ENCODE assay signal across 9 mouse cellular contexts in the genomic region with DNA sequence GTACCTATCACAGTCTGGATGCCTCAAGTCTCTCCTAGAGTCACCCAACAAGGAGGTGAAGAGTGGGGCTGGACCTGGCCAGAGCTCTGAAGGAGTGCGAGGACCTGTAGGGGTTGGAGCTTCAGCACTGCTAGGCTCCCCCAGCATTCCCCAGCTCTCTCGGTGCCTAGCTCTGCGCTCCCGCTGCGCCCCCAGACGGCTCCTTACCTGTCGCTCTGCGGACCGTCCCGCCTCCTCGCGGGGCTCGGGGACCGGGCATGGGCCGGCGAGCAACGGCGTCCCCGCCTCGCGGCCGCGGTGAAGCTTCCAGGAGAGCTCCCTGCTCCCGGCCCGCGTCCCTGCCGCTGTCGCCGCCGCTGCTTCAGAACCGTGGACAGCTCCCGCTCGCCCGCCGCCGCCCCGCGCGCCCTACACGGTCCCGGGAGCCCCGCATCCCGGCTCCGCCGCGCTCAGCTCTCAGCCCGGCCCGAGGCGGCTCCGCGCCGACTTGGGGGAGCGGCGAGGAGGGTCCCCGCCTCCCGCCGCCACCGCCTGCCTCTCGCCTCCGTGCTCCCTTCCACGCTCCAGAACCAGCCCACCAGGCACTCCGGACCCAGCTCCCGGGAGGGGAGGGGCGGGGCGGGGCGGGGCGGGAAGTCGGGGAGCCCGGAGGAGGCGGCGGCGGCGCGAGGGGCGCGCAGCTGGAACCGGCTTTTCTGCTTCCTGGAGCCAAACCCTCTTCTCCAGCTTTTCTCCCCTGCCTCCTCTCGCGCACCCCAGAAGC. TPM values are rescaled to one million over a fixed set of nuclear protein-coding genes. Genes with fewer than 3 reads are reported as not detected.
DNase-seq lines count a peak whose midpoint lies in the region; ATAC-seq and TF ChIP-seq lines count a peak whose summit lies in the region.
"Had no signal": no experiment of that assay in that cellular context is flagged by ENCODE, and none has a peak within 500 bp of the region (broad histone marks: within the 10 kb centered on the region; RNA-seq: fewer than 3 reads in every experiment).

A gene (minus strand): TSS at position 513 of the 763 bp plus-strand sequence.

- H3K4me1 ChIP-seq in embryonic facial prominence, embryonic 10.5 days, result peaks cover 11% of the 10 kb centered on the region
- H3K4me1 ChIP-seq in heart, embryonic 10.5 days, result peaks cover 10% of the 10 kb centered on the region
- no peaks in the 10 kb centered on the region for H3K4me1 ChIP-seq in liver, embryonic 14.5 days (replicated peaks; ENCODE audit: control insufficient read depth in 2 of 2, insufficient read depth in 2 of 2, low read length in 1 of 2)
- H3K4me1 ChIP-seq in neural tube, embryonic 11.5 days (ENCODE audit: control insufficient read depth, insufficient read depth, low read length), result no peaks in the 10 kb centered on the region
- H3K4me1 ChIP-seq in testis, adult 2 months (ENCODE audit: control insufficient read depth, insufficient read depth, low read length), result peaks cover 11% of the 10 kb centered on the region

- TF ChIP-seq EP300 in liver, embryonic 14.5 days (IDR thresholded peaks at IDR 0.05; ENCODE audit: low read depth), result no peak

- TF ChIP-seq POLR2A in testis, adult 2 months (IDR thresholded peaks at IDR 0.05; ENCODE audit: control insufficient read depth, low read depth, low read length), result 0 out of 2 replicates have a peak, but pooled peaks have one; percentile 26

- H3K4me2 ChIP-seq in liver, embryonic 14.5 days (ENCODE audit: low read depth), result peak within 1 kb of the TSS; percentile 58
- peak within 1 kb of the TSS; percentile 82 for H3K4me2 ChIP-seq in neural tube, embryonic 11.5 days (ENCODE audit: low read depth)

- no peaks in the 10 kb centered on the region for H3K36me3 ChIP-seq in embryonic facial prominence, embryonic 10.5 days (replicated peaks)
- H3K36me3 ChIP-seq in heart, embryonic 10.5 days, result no peaks in the 10 kb centered on the region
- no peaks in the 10 kb centered on the region for H3K36me3 ChIP-seq in liver, embryonic 14.5 days (replicated peaks; ENCODE audit: control insufficient read depth, insufficient read depth, low read depth)
- H3K36me3 ChIP-seq in neural tube, embryonic 11.5 days (ENCODE audit: control insufficient read depth, insufficient read depth, low read length), result no peaks in the 10 kb centered on the region
- no peaks in the 10 kb centered on the region for H3K36me3 ChIP-seq in testis, adult 2 months (ENCODE audit: control insufficient read depth, insufficient read depth, low read length)

- no peaks in the 10 kb centered on the region for H3K9me3 ChIP-seq in embryonic facial prominence, embryonic 10.5 days
- H3K9me3 ChIP-seq in heart, embryonic 10.5 days, result no peaks in the 10 kb centered on the region
- H3K9me3 ChIP-seq in liver, embryonic 14.5 days (ENCODE audit: control insufficient read depth, low read length), result no peaks in the 10 kb centered on the region
- H3K9me3 ChIP-seq in neural tube, embryonic 11.5 days (ENCODE audit: control insufficient read depth, low read length), result no peaks in the 10 kb centered on the region

- ATAC-seq in liver, embryonic 14.5 days (ENCODE audit: insufficient read depth), result peak; percentile 41; the same call in 1 of the 2 replicates
- peak; percentile 35; the same call in 1 of the 2 replicates for ATAC-seq in neural tube, embryonic 11.5 days (ENCODE audit: insufficient read depth, low FRiP score, low TSS enrichment)

- peak; percentile 47 to 69 for DNase-seq in heart, adult 18-20 months
- no peak for DNase-seq in heart, adult 11 months
- DNase-seq in embryonic facial prominence, embryonic 10.5 days (ENCODE audit: low spot score), result peak; percentile 89
- peak; percentile 80 for DNase-seq in heart, embryonic 10.5 days (ENCODE audit: low spot score)
- peak; percentile 61 for DNase-seq in kidney, adult 9 months
- DNase-seq in liver, embryonic 14.5 days (ENCODE audit: low read depth in 3 of 3, low spot score in 3 of 3), result peak in 2 of 3 experiments; percentile 14 to 26
- DNase-seq in neural tube, embryonic 11.5 days (ENCODE audit: low spot score), result peak; percentile 80

- TF ChIP-seq CTCF in liver, embryonic 14.5 days (IDR thresholded peaks at IDR 0.05; ENCODE audit: low read depth), result no peak
- no peak for TF ChIP-seq CTCF in testis, adult 2 months (IDR thresholded peaks at IDR 0.05; ENCODE audit: control insufficient read depth, insufficient read depth, insufficient replicate concordance, low read depth, low read length)

- no peak within 1 kb of the TSS for H3K9ac ChIP-seq in liver, embryonic 14.5 days (replicated peaks)
- H3K9ac ChIP-seq in neural tube, embryonic 11.5 days (ENCODE audit: low read length), result peak within 1 kb of the TSS; percentile 44

- no peak within 1 kb of the TSS for H3K27ac ChIP-seq in embryonic facial prominence, embryonic 10.5 days (replicated peaks)
- 0 out of 2 replicates have a peak within 1 kb of the TSS, but pooled peaks have one; percentile 3 for H3K27ac ChIP-seq in heart, embryonic 10.5 days
- no peak within 1 kb of the TSS for H3K27ac ChIP-seq in liver, embryonic 14.5 days
- no peak within 1 kb of the TSS for H3K27ac ChIP-seq in neural tube, embryonic 11.5 days (ENCODE audit: low read depth, low read length)
- H3K27ac ChIP-seq in testis, adult 2 months (ENCODE audit: control insufficient read depth, insufficient read depth, low read depth, low read length), result no peak within 1 kb of the TSS; the same call in 1 of the 2 replicates

- H3K27me3 ChIP-seq in embryonic facial prominence, embryonic 10.5 days (replicated peaks; ENCODE audit: low read depth, poor library complexity, severe bottlenecking), result peaks cover 69% of the 10 kb centered on the region
- H3K27me3 ChIP-seq in heart, embryonic 10.5 days (ENCODE audit: insufficient read depth, poor library complexity, severe bottlenecking), result peaks cover 80% of the 10 kb centered on the region
- peaks cover 37% of the 10 kb centered on the region for H3K27me3 ChIP-seq in liver, embryonic 14.5 days (ENCODE audit: control insufficient read depth, insufficient read depth, low read length)
- H3K27me3 ChIP-seq in neural tube, embryonic 11.5 days (ENCODE audit: control insufficient read depth, insufficient read depth, low read length), result peaks cover 16% of the 10 kb centered on the region
- H3K27me3 ChIP-seq in testis, adult 2 months (ENCODE audit: control insufficient read depth, insufficient read depth, low read length), result no peaks in the 10 kb centered on the region

- H3K4me3 ChIP-seq in embryonic facial prominence, embryonic 10.5 days, result peak within 1 kb of the TSS; percentile 70
- H3K4me3 ChIP-seq in heart, embryonic 10.5 days, result peak within 1 kb of the TSS; percentile 67
- peak within 1 kb of the TSS; percentile 39 to 43 for H3K4me3 ChIP-seq in liver, embryonic 14.5 days (ENCODE audit: insufficient read depth in 1 of 2, low read depth in 2 of 2, low read length in 2 of 2)
- H3K4me3 ChIP-seq in neural tube, embryonic 11.5 days (ENCODE audit: low read depth, low read length), result peak within 1 kb of the TSS; percentile 45
- H3K4me3 ChIP-seq in testis, adult 2 months (ENCODE audit: control insufficient read depth, low read depth, low read length), result peak within 1 kb of the TSS; percentile 72

- WGBS in embryonic facial prominence, embryonic 10.5 days, result under 1% methylated on average over 79 of the region's 79 CpGs
- WGBS in heart, embryonic 10.5 days, result under 1% methylated on average over 78 of the region's 79 CpGs
- under 1% methylated on average over 59 of the region's 79 CpGs for WGBS in liver, embryonic 14.5 days (ENCODE audit: insufficient replicate concordance)
- WGBS in neural tube, embryonic 11.5 days, result under 1% methylated on average over 73 of the region's 79 CpGs

RNA-seq across cellular contexts. Expression of the gene that starts here (rescaled TPM):
- total RNA-seq in heart, adult 18-20 months (2021), result under 1 TPM in 1 of 2 experiments, not detected in 1; 0.23 TPM
- polyA plus RNA-seq in embryonic facial prominence, embryonic 10.5 days (2016; fragmentation: Nextera tagmentation; extraction: Ambion mirVana), result not detected in 2 replicates
- polyA plus RNA-seq in heart, embryonic 10.5 days (2016; fragmentation: Nextera tagmentation; extraction: Ambion mirVana), result 0.05 and 0.15 TPM in 2 replicates
- polyA plus RNA-seq in liver, embryonic 14.5 days (2012; rRNA removed), result 0.04 and 0.06 TPM in 2 replicates
- polyA plus RNA-seq in liver, embryonic 14.5 days (2014; fragmentation: Nextera tagmentation; extraction: Ambion mirVana), result 0.08 and 0.14 TPM in 2 replicates
- 0.49 and 1.1 TPM in 2 replicates for polyA plus RNA-seq in neural tube, embryonic 11.5 days (2014; fragmentation: Nextera tagmentation; extraction: Ambion mirVana)
- polyA plus RNA-seq in testis, adult 2 months (2012; rRNA removed), result 12.9 and 14.7 TPM in 2 replicates
- total RNA-seq: neutrophil, adult 5-6 weeks had no signal

Comparison
In these comparisons a context has a peak if more than half of its experiments do, and no peak if none do; other contexts are left out.
1. Peak in DNase-seq in heart, adult 18-20 months; RNA of the gene not detected or under 1 TPM.
2. Peak in DNase-seq and H3K4me3 ChIP-seq in embryonic facial prominence, embryonic 10.5 days; RNA of the gene not detected or under 1 TPM.
3. Peak in DNase-seq, H3K4me3 ChIP-seq and H3K27ac ChIP-seq in heart, embryonic 10.5 days; RNA of the gene not detected or under 1 TPM.
4. Peak in DNase-seq, ATAC-seq, H3K4me3 ChIP-seq and H3K4me2 ChIP-seq in liver, embryonic 14.5 days; RNA of the gene not detected or under 1 TPM.